Mouse (Mus musculus): ENCODE measurements around the gene Tbc1d1. TPM values are rescaled to one million over a fixed set of nuclear protein-coding genes. Genes with fewer than 3 reads are reported as not detected.

Gene Tbc1d1
- polyA plus RNA-seq, 1 experiment from 2014 or later = 33.4 TPM

- Histone ChIP-seq H3K4me2 (ENCODE audit: low read length) (no peak overlapping the region), H3K27ac (replicated peaks in 1 of 2; ENCODE audit: control insufficient read depth in 1 of 2, insufficient read depth in 1 of 2, low read depth in 2 of 2, low read length in 2 of 2) (no peak overlapping the region), H3K9me3 (ENCODE audit: control insufficient read depth, low read length) (no peaks in the 10 kb centered on the region), H3K36me3 (ENCODE audit: control insufficient read depth, insufficient read depth, low read length) (peaks cover 55% of the 10 kb centered on the region), H3K4me3 (ENCODE audit: control insufficient read depth in 1 of 2, insufficient read depth in 1 of 2, low read depth in 1 of 2, low read length in 2 of 2) (no peak overlapping the region), H3K4me1 (ENCODE audit: control insufficient read depth in 2 of 2, insufficient read depth in 2 of 2, low read length in 2 of 2) (peaks cover 6 to 20% of the 10 kb centered on the region in 2 experiments; a peak in 3 of 4 replicates), H3K9ac (ENCODE audit: low read length) (no peak overlapping the region), H3K27me3 (ENCODE audit: control insufficient read depth, insufficient read depth, low read length) (no peaks in the 10 kb centered on the region)
- ATAC-seq (ENCODE audit: insufficient number of reproducible peaks, insufficient read depth, low FRiP score, low read depth) = no peak
- 90% methylated on average over 4 of the region's 4 CpGs for WGBS
Measured at GRCm38 (mm10) chr5:64285289-64285688, 129.2 kb downstream of the Tbc1d1 start.

- WGBS = 82% methylated on average over 13 of the region's 13 CpGs
- Histone ChIP-seq H3K27me3 (ENCODE audit: control insufficient read depth, insufficient read depth, low read length) (no peaks in the 10 kb centered on the region), H3K27ac (replicated peaks in 1 of 2; ENCODE audit: control insufficient read depth in 1 of 2, insufficient read depth in 1 of 2, low read depth in 2 of 2, low read length in 2 of 2) (no peak overlapping the region), H3K9me3 (ENCODE audit: control insufficient read depth, low read length) (no peaks in the 10 kb centered on the region), H3K4me1 (ENCODE audit: control insufficient read depth in 2 of 2, insufficient read depth in 2 of 2, low read length in 2 of 2) (peaks cover 3 to 22% of the 10 kb centered on the region in 2 experiments; a peak in 3 of 4 replicates), H3K36me3 (ENCODE audit: control insufficient read depth, insufficient read depth, low read length) (peaks cover 55% of the 10 kb centered on the region), H3K4me2 (ENCODE audit: low read length) (no peak overlapping the region), H3K4me3 (ENCODE audit: control insufficient read depth in 1 of 2, insufficient read depth in 1 of 2, low read depth in 1 of 2, low read length in 2 of 2) (no peak overlapping the region), H3K9ac (ENCODE audit: low read length) (no peak overlapping the region)
- no peak for ATAC-seq (ENCODE audit: insufficient number of reproducible peaks, insufficient read depth, low FRiP score, low read depth)
Measured at GRCm38 (mm10) chr5:64285851-64286250, 129.7 kb downstream of the Tbc1d1 start.

GRCm38 (mm10) chr5:64287287-64287686 is 131.2 kb downstream of the Tbc1d1 start:
- Histone ChIP-seq H3K27ac (replicated peaks in 1 of 2; ENCODE audit: control insufficient read depth in 1 of 2, insufficient read depth in 1 of 2, low read depth in 2 of 2, low read length in 2 of 2) (no peak overlapping the region), H3K36me3 (ENCODE audit: control insufficient read depth, insufficient read depth, low read length) (peaks cover 48% of the 10 kb centered on the region), H3K4me1 (ENCODE audit: control insufficient read depth in 2 of 2, insufficient read depth in 2 of 2, low read length in 2 of 2) (peaks cover 3 to 18% of the 10 kb centered on the region in 2 experiments; a peak in 3 of 4 replicates), H3K4me2 (ENCODE audit: low read length) (no peak overlapping the region), H3K27me3 (ENCODE audit: control insufficient read depth, insufficient read depth, low read length) (no peaks in the 10 kb centered on the region), H3K9me3 (ENCODE audit: control insufficient read depth, low read length) (no peaks in the 10 kb centered on the region), H3K4me3 (ENCODE audit: control insufficient read depth in 1 of 2, insufficient read depth in 1 of 2, low read depth in 1 of 2, low read length in 2 of 2) (no peak overlapping the region), H3K9ac (ENCODE audit: low read length) (no peak overlapping the region)
- 80% methylated on average over 8 of the region's 8 CpGs for WGBS
- ATAC-seq (ENCODE audit: insufficient number of reproducible peaks, insufficient read depth, low FRiP score, low read depth) = no peak

- no peak for ATAC-seq (ENCODE audit: insufficient number of reproducible peaks, insufficient read depth, low FRiP score, low read depth)
- 88% methylated on average over 14 of the region's 14 CpGs for WGBS
- peaks cover 39% of the 10 kb centered on the region for H3K36me3 ChIP-seq (ENCODE audit: control insufficient read depth, insufficient read depth, low read length)
- peaks cover 3 to 18% of the 10 kb centered on the region in 2 experiments; a peak in 3 of 4 replicates for H3K4me1 ChIP-seq (ENCODE audit: control insufficient read depth in 2 of 2, insufficient read depth in 2 of 2, low read length in 2 of 2)
- no peak overlapping the region for H3K9ac ChIP-seq (ENCODE audit: low read length)
- H3K27ac ChIP-seq (replicated peaks in 1 of 2; ENCODE audit: control insufficient read depth in 1 of 2, insufficient read depth in 1 of 2, low read depth in 2 of 2, low read length in 2 of 2) = no peak overlapping the region
- H3K4me3 ChIP-seq (ENCODE audit: control insufficient read depth in 1 of 2, insufficient read depth in 1 of 2, low read depth in 1 of 2, low read length in 2 of 2) = no peak overlapping the region
- no peaks in the 10 kb centered on the region for H3K9me3 ChIP-seq (ENCODE audit: control insufficient read depth, low read length)
- H3K27me3 ChIP-seq (ENCODE audit: control insufficient read depth, insufficient read depth, low read length) = no peaks in the 10 kb centered on the region
- H3K4me2 ChIP-seq (ENCODE audit: low read length) = no peak overlapping the region
Measured at GRCm38 (mm10) chr5:64288031-64288928, 132.2 kb downstream of the Tbc1d1 start.

- H3K36me3 ChIP-seq (ENCODE audit: control insufficient read depth, insufficient read depth, low read length) = peaks cover 40% of the 10 kb centered on the region
Measured at GRCm38 (mm10) chr5:64289202-64290060, 133.3 kb downstream of the Tbc1d1 start.

GRCm38 (mm10) chr5:64290061-64290345 is 133.9 kb downstream of the Tbc1d1 start:
- H3K27ac ChIP-seq (replicated peaks in 1 of 2; ENCODE audit: control insufficient read depth in 1 of 2, insufficient read depth in 1 of 2, low read depth in 2 of 2, low read length in 2 of 2) = peak overlapping the region in 1 of 2 experiments; percentile 17; a peak in 1 of 4 replicates
- H3K36me3 ChIP-seq (ENCODE audit: control insufficient read depth, insufficient read depth, low read length) = peaks cover 45% of the 10 kb centered on the region
- H3K9me3 ChIP-seq (ENCODE audit: control insufficient read depth, low read length) = no peaks in the 10 kb centered on the region
- no peaks in the 10 kb centered on the region for H3K27me3 ChIP-seq (ENCODE audit: control insufficient read depth, insufficient read depth, low read length)
- ATAC-seq (ENCODE audit: insufficient number of reproducible peaks, insufficient read depth, low FRiP score, low read depth) = no peak
- no peak overlapping the region for H3K4me3 ChIP-seq (ENCODE audit: control insufficient read depth in 1 of 2, insufficient read depth in 1 of 2, low read depth in 1 of 2, low read length in 2 of 2)
- H3K4me2 ChIP-seq (ENCODE audit: low read length) = no peak overlapping the region
- no peak overlapping the region for H3K9ac ChIP-seq (ENCODE audit: low read length)
- 42% methylated on average over 4 of the region's 4 CpGs for WGBS
- H3K4me1 ChIP-seq (ENCODE audit: control insufficient read depth in 2 of 2, insufficient read depth in 2 of 2, low read length in 2 of 2) = peaks cover 3 to 18% of the 10 kb centered on the region in 2 experiments; a peak in 3 of 4 replicates

More at GRCm38 (mm10) chr5:64289202-64290060, 133.3 kb downstream of the Tbc1d1 start:
- H3K4me3 ChIP-seq (ENCODE audit: control insufficient read depth in 1 of 2, insufficient read depth in 1 of 2, low read depth in 1 of 2, low read length in 2 of 2) = no peak overlapping the region
- H3K9me3 ChIP-seq (ENCODE audit: control insufficient read depth, low read length) = no peaks in the 10 kb centered on the region
- peaks cover 3 to 18% of the 10 kb centered on the region in 2 experiments; a peak in 3 of 4 replicates for H3K4me1 ChIP-seq (ENCODE audit: control insufficient read depth in 2 of 2, insufficient read depth in 2 of 2, low read length in 2 of 2)
- H3K9ac ChIP-seq (ENCODE audit: low read length) = no peak overlapping the region
- 56% methylated on average over 5 of the region's 5 CpGs for WGBS
- H3K27me3 ChIP-seq (ENCODE audit: control insufficient read depth, insufficient read depth, low read length) = no peaks in the 10 kb centered on the region
- H3K27ac ChIP-seq (replicated peaks in 1 of 2; ENCODE audit: control insufficient read depth in 1 of 2, insufficient read depth in 1 of 2, low read depth in 2 of 2, low read length in 2 of 2) = peak overlapping the region in 1 of 2 experiments; percentile 17; a peak in 2 of 4 replicates
- ATAC-seq (ENCODE audit: insufficient number of reproducible peaks, insufficient read depth, low FRiP score, low read depth) = peak; percentile 48
- H3K4me2 ChIP-seq (ENCODE audit: low read length) = no peak overlapping the region

GRCm38 (mm10) chr5:64291657-64292056 is 135.6 kb downstream of the Tbc1d1 start:
- no peak for ATAC-seq (ENCODE audit: insufficient number of reproducible peaks, insufficient read depth, low FRiP score, low read depth)
- Histone ChIP-seq H3K9me3 (ENCODE audit: control insufficient read depth, low read length) (no peaks in the 10 kb centered on the region), H3K9ac (ENCODE audit: low read length) (no peak overlapping the region), H3K27ac (replicated peaks in 1 of 2; ENCODE audit: control insufficient read depth in 1 of 2, insufficient read depth in 1 of 2, low read depth in 2 of 2, low read length in 2 of 2) (no peak overlapping the region), H3K4me1 (ENCODE audit: control insufficient read depth in 2 of 2, insufficient read depth in 2 of 2, low read length in 2 of 2) (peaks cover 3 to 18% of the 10 kb centered on the region in 2 experiments; a peak in 3 of 4 replicates), H3K4me3 (ENCODE audit: control insufficient read depth in 1 of 2, insufficient read depth in 1 of 2, low read depth in 1 of 2, low read length in 2 of 2) (no peak overlapping the region), H3K36me3 (ENCODE audit: control insufficient read depth, insufficient read depth, low read length) (peaks cover 40% of the 10 kb centered on the region), H3K27me3 (ENCODE audit: control insufficient read depth, insufficient read depth, low read length) (no peaks in the 10 kb centered on the region), H3K4me2 (ENCODE audit: low read length) (no peak overlapping the region)
- 77% methylated on average over 5 of the region's 5 CpGs for WGBS
